Mouse (Mus musculus) frontal cortex, postnatal 25 days (tissue): ENCODE results near the gene Efcab6.

Source experiments
- DNase-seq, 2 experiments: peaks; one replicate each; pipeline ENCODE4 v3.0.0; 2022; ENCODE audit warnings: low spot score in 2 of 2

Gene Efcab6

GRCm38 (mm10) chr15:84058841-84059240 lies 6.3 kb downstream of the Efcab6 start:
- no peak for DNase-seq

- no peak for DNase-seq
Measured at GRCm38 (mm10) chr15:84056083-84056482, 9.1 kb downstream of the Efcab6 start.

- peak; percentile 73 to 79 for DNase-seq
Measured at GRCm38 (mm10) chr15:84053859-84054258, 11.3 kb downstream of the Efcab6 start.

GRCm38 (mm10) chr15:84053240-84053639 lies 11.9 kb downstream of the Efcab6 start:
- no peak for DNase-seq

GRCm38 (mm10) chr15:84052390-84052789 lies 12.8 kb downstream of the Efcab6 start:
- DNase-seq = no peak

GRCm38 (mm10) chr15:84049570-84049969 lies 15.6 kb downstream of the Efcab6 start:
- no peak for DNase-seq

- no peak for DNase-seq
Measured at GRCm38 (mm10) chr15:84045562-84045961, 19.6 kb downstream of the Efcab6 start.

- no peak for DNase-seq
Measured at GRCm38 (mm10) chr15:84037067-84037466, 28.1 kb downstream of the Efcab6 start.

GRCm38 (mm10) chr15:84025651-84026050 lies 39.5 kb downstream of the Efcab6 start:
- DNase-seq = no peak

- no peak for DNase-seq
Measured at GRCm38 (mm10) chr15:84024851-84025250, 40.3 kb downstream of the Efcab6 start.

- DNase-seq = no peak
Measured at GRCm38 (mm10) chr15:84009366-84010083, 55.7 kb downstream of the Efcab6 start.

GRCm38 (mm10) chr15:84004306-84004705 lies 60.9 kb downstream of the Efcab6 start:
- DNase-seq = no peak

GRCm38 (mm10) chr15:83999071-83999470 lies 66.1 kb downstream of the Efcab6 start:
- DNase-seq = no peak

- no peak for DNase-seq
Measured at GRCm38 (mm10) chr15:83998586-83998985, 66.6 kb downstream of the Efcab6 start.

GRCm38 (mm10) chr15:83998115-83998514 lies 67.1 kb downstream of the Efcab6 start:
- DNase-seq = peak in 1 of 2 experiments; percentile 45

GRCm38 (mm10) chr15:83997550-83997949 lies 67.6 kb downstream of the Efcab6 start:
- no peak for DNase-seq

GRCm38 (mm10) chr15:83996864-83997263 lies 68.3 kb downstream of the Efcab6 start:
- no peak for DNase-seq

GRCm38 (mm10) chr15:83992191-83992590 lies 73.0 kb downstream of the Efcab6 start:
- no peak for DNase-seq

- no peak for DNase-seq
Measured at GRCm38 (mm10) chr15:83991461-83991860, 73.7 kb downstream of the Efcab6 start.

- no peak for DNase-seq
Measured at GRCm38 (mm10) chr15:83989241-83989640, 75.9 kb downstream of the Efcab6 start.

- no peak for DNase-seq
Measured at GRCm38 (mm10) chr15:83988087-83988486, 77.1 kb downstream of the Efcab6 start.

- DNase-seq = no peak
Measured at GRCm38 (mm10) chr15:83982186-83982936, 82.8 kb downstream of the Efcab6 start.

- DNase-seq = no peak
Measured at GRCm38 (mm10) chr15:83978865-83979264, 86.3 kb downstream of the Efcab6 start.
